Mouse (Mus musculus): Measurements from ENCODE around the gene Casz1.

Gene Casz1

DNA sequence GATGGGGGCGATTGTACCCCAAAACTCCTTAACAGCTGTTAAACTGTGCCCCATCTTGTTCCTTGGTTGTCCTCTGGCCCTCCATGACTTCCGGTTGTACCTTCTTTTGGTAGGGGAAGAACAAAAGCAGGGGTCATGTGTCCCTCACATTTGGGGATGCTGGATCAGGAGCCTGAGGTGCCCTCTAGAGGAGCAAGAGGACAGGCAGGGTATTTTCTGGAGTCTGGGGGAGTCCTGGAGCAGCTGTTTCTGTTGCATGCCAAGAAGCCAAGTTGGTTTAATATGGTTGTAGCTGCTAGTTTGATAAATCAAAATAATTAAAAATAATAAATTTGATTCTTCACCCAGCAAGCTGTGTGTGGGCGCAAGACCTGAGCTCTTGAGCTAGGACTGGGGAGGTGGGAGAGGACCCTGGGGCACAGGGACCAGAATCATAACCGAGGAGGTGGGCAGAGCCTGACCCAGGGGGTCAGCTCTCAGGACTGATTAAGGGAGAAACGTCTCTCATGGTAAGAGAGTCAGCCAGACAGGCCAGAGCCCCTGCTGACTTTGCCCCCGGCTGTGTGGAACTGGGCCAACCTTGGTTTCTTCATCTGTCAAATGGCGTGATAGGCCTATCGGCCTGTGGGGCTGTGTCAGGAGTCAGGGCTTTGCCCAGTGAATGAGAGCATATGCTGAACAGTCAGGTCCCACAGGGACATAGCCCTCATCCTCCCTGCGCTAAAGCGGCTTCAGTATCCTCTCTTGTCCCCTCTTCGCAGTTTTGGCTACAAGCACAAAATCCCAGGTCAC lies 74.2 kb downstream of the Casz1 start:
- no peak for DNase-seq (ENCODE audit: low spot score)

GRCm38 (mm10) chr4:148878984-148879610 lies 74.9 kb downstream of the Casz1 start:
- DNase-seq (ENCODE audit: low spot score): no peak

GRCm38 (mm10) chr4:148879631-148880030 lies 75.4 kb downstream of the Casz1 start:
- no peak for DNase-seq (ENCODE audit: low spot score)

GRCm38 (mm10) chr4:148881001-148881669 lies 76.9 kb downstream of the Casz1 start:
- peak; percentile 92 for DNase-seq (ENCODE audit: low spot score)

- DNase-seq (ENCODE audit: low spot score): no peak
Measured at GRCm38 (mm10) chr4:148881838-148882237, 77.6 kb downstream of the Casz1 start.

GRCm38 (mm10) chr4:148882360-148882929 lies 78.2 kb downstream of the Casz1 start:
- DNase-seq (ENCODE audit: low spot score): no peak

GRCm38 (mm10) chr4:148884596-148884995 lies 80.4 kb downstream of the Casz1 start:
- DNase-seq (ENCODE audit: low spot score): no peak

DNA sequence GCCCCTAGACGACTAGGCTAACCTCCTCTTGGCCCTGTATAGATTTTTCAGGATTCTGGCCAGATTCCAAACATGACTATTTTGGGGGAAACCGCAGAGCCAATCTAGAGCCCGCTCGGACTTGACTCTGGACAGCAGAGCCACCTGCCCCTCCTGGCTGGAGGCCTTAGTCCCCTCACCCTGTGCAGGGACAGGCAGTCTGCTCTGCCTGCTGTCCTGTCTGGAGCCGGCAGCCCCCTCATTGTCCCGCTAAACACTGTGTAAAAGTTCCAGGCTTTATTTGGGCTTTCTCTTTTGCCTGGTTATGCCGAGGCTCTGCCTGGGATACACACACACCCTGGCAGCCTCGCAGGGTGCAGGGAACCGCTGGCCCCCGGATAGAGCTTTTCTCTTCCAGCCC lies 81.2 kb downstream of the Casz1 start:
- DNase-seq (ENCODE audit: low spot score): no peak

DNA sequence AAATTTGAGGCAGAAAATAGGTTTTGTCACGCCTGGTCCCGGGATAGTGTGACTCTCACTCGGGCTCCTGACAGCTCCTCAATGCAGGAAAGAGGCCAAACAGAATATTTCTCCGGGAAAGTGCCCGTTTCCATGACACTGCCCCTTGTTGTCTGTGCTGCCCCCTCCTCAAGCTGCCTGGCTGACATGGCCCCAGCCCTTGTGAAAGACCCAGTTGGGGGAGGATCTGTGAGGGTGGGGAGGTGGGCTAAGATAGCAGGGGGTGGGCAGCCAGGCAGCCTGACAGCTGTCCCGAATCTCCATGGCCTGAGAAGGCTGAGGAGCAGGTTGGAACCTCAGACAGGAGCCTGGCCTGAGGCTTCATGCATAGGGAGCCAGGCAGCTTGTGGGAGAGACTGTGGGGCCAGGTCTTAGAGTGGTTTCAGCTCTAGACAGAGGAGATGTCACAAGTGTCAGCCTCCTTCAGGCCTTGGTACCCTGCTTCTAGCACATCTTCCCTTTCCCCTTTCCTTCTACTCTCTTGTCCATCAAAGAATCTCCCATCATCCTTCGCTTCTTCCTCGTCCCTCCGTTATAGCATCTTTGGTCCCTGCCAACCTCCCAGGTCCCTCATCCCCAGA lies 81.8 kb downstream of the Casz1 start:
- no peak for DNase-seq (ENCODE audit: low spot score)

GRCm38 (mm10) chr4:148888229-148888628 lies 84.0 kb downstream of the Casz1 start:
- no peak for DNase-seq (ENCODE audit: low spot score)

DNA sequence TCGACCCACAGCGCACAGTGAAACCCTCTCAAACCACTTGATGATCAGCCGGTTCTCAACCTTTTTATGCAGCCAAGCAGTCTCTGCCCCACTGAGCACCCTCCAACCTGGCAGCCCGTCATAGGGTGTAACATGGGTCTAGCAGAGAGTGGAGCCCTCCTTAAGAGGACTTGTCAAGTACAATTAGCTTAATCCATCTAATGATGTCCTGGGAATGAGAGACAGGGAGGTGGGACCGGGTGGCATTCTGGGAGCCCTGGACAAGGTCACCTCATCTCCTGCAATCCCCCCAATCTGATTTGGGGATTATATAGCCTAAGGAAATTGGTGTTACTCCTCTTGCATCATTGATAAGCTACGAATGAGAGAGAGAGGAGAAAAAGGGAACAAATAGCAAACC lies 84.8 kb downstream of the Casz1 start:
- no peak for DNase-seq (ENCODE audit: low spot score)

- no peak for DNase-seq (ENCODE audit: low spot score)
Measured at GRCm38 (mm10) chr4:148890442-148890841, 86.2 kb downstream of the Casz1 start.

DNA sequence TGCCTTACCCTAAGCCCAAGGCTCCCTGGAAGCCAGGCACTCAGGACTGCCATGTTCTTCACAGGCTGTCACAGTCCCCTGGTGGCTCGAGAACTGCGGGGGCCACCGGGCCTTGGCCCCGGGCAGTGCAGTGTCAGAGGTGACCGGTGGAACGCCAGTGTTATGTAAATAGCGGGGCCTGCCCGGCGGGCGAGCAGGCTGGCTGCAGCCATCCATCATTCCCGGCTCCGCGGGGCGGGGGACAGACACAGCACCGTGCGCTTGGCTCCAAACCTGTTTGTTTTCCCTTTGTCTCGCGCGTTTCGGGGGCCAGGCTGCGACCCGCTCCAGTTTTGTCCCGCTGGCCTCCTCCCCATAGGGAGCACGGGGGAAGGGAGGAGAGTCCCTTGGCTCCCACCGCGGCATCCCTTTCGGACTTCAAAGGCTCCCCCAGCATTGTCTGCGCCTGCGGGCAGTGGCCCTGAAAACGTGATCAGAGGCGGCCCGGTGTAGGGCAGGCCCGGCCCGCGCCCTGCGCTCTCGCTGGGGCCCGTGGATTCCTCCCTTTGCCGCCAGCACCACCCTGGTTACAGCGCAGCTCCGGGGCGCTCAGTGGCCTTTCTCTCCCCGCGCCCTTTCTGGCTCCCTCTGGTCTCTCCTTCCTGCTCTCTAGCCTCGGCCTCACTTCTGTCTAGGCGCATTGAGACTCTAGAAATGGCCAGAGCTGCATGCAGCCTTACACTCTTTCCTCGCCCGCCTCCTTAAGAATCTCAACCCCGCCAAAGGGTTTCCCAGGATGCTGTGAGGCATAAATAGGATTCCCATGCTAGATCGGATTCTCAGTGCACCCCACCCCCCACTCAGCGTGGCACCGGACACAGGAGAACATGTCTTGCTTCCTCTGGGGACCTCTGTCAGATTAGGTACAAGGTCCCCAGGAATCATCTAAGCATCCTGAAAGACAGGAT lies 86.9 kb downstream of the Casz1 start:
- peak; percentile 68 for DNase-seq (ENCODE audit: low spot score)

GRCm38 (mm10) chr4:148896125-148896524 lies 91.9 kb downstream of the Casz1 start:
- DNase-seq (ENCODE audit: low spot score): no peak

- DNase-seq (ENCODE audit: low spot score): no peak
Measured at GRCm38 (mm10) chr4:148899927-148900294, 95.7 kb downstream of the Casz1 start.

- peak; percentile 95 for DNase-seq (ENCODE audit: low spot score)
Measured at GRCm38 (mm10) chr4:148900295-148901211, 96.3 kb downstream of the Casz1 start.

GRCm38 (mm10) chr4:148901275-148902052 lies 97.2 kb downstream of the Casz1 start:
- DNase-seq (ENCODE audit: low spot score): no peak

DNA sequence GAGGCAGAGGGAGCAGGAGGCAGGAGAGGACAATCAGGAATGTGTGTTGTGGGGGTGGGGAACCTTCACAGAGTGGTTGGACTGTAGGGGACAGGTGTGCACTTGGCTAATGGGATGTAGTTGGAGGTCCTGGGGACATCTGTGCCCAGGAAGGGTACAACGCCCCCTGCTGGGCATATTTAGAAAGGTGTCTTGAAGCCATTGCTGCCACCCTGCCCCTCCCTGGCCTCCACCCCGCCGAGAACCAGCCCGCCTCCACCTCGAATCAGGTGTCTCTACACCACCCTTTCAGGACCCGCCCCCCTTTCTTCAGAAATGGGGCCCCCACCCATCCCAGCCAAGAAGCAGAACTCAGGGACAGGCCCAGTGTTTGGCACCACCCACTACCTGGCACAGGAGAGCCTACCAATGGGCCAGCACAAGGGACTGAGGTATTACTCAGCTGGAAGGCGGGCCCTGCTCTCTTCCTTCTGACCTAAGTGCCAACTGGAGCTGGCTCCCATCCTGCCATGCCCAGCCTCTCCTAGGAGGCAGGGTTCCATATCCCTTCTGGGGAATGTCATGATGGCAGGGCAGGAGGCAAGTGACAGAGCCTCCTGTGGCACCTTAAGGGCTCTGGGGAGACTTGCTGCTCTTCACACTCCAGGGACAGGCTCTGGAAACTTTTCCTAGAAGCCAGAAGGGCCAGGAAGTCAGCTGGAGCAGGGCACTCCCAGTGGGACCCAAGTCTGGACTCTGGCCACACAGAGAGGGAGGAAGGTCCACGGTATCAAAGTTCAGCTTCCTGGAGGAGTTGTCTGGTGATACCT lies 98.9 kb downstream of the Casz1 start:
- peak; percentile 82 for DNase-seq (ENCODE audit: low spot score)
